Mouse (Mus musculus): ENCODE results near the gene Agap1. TPM values are rescaled to one million over a fixed set of nuclear protein-coding genes. Genes with fewer than 3 reads are reported as not detected.
A peak's percentile ranks its signal among the peaks of the same experiment; 100 is the strongest.

Gene Agap1
- polyA plus RNA-seq, 1 experiment from 2014 or later = 28.6 TPM

DNA sequence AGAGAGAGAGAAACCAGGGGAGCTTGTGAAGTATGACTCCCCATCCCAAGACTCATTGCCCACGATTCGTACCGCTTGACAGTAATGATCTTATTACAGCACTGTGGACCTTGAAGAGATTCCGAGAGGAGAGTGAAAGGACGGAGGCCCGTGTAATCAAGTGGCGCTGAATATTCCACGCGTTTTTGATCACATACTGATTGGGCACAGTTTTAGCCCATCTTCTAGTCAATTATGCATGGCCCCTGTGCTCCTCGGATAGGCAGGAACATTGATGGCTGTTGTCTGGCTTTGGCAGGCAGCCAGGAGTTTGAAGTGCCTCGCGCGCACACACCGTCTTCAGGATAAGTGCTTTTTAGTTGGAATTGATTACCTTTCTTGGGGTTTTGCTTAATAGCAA lies 344.1 kb downstream of the Agap1 start:
- H3K4me3 ChIP-seq (ENCODE audit: low read depth, low read length) = no peak overlapping the region
- H3K27me3 ChIP-seq (replicated peaks; ENCODE audit: control insufficient read depth, insufficient read depth, low read length) = no peaks in the 10 kb centered on the region
- H3K4me2 ChIP-seq (ENCODE audit: low read length) = no peak overlapping the region
- no peaks in the 10 kb centered on the region; the same call in 1 of the 2 replicates for H3K36me3 ChIP-seq (ENCODE audit: control insufficient read depth, insufficient read depth, low read length)
- WGBS = 17% methylated on average over 14 of the region's 14 CpGs
- DNase-seq (ENCODE audit: low spot score) (peak; percentile 79), ATAC-seq (peak; percentile 67; the same call in 1 of the 2 replicates)
- H3K4me1 ChIP-seq (ENCODE audit: control insufficient read depth, insufficient read depth, low read length) = peaks cover 6% of the 10 kb centered on the region; the same call in 1 of the 2 replicates
- no peak overlapping the region for H3K27ac ChIP-seq (ENCODE audit: low read depth, low read length)
- no peak overlapping the region; the same call in 1 of the 2 replicates for H3K9ac ChIP-seq (ENCODE audit: low read length)
- H3K9me3 ChIP-seq (replicated peaks; ENCODE audit: control insufficient read depth, low read length) = no peaks in the 10 kb centered on the region

DNA sequence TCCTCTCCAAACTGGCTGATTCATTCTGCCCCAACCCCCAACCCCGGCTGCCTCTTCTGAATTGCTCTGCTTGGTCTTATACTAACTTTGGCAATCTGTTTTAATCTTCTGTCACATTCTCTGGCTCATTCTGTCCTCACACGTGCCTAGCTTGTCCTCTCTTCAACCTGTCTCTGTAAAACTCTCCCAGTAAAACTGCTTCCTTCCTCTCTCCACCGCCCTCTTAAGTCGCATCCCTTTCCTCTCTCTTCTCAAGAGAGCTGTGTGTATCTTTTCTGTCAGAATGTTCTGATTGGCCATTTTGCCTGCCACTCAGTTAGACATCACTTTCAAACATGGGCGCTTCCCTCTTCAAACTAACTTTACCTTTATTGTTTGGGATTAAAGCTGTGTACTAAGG lies 346.9 kb downstream of the Agap1 start:
- 84% methylated on average over 5 of the region's 5 CpGs for WGBS
- H3K4me2 ChIP-seq (ENCODE audit: low read length) = no peak overlapping the region
- H3K4me3 ChIP-seq (ENCODE audit: low read depth, low read length) = no peak overlapping the region
- DNase-seq (ENCODE audit: low spot score) = no peak
- H3K4me1 ChIP-seq (ENCODE audit: control insufficient read depth, insufficient read depth, low read length) = peaks cover 6% of the 10 kb centered on the region; the same call in 1 of the 2 replicates
- H3K9ac ChIP-seq (ENCODE audit: low read length) = no peak overlapping the region
- ATAC-seq = no peak
- no peaks in the 10 kb centered on the region for H3K27me3 ChIP-seq (replicated peaks; ENCODE audit: control insufficient read depth, insufficient read depth, low read length)
- H3K9me3 ChIP-seq (replicated peaks; ENCODE audit: control insufficient read depth, low read length) = no peaks in the 10 kb centered on the region
- H3K27ac ChIP-seq (ENCODE audit: low read depth, low read length) = no peak overlapping the region
- H3K36me3 ChIP-seq (ENCODE audit: control insufficient read depth, insufficient read depth, low read length) = no peaks in the 10 kb centered on the region

- no peaks in the 10 kb centered on the region for H3K27me3 ChIP-seq (replicated peaks; ENCODE audit: control insufficient read depth, insufficient read depth, low read length)
- H3K27ac ChIP-seq (ENCODE audit: low read depth, low read length) = no peak overlapping the region
- H3K4me1 ChIP-seq (ENCODE audit: control insufficient read depth, insufficient read depth, low read length) = no peaks in the 10 kb centered on the region
- 91% methylated on average over 7 of the region's 7 CpGs for WGBS
- no peak overlapping the region for H3K9ac ChIP-seq (ENCODE audit: low read length)
- no peaks in the 10 kb centered on the region for H3K9me3 ChIP-seq (replicated peaks; ENCODE audit: control insufficient read depth, low read length)
- ATAC-seq = no peak
- no peak overlapping the region for H3K4me3 ChIP-seq (ENCODE audit: low read depth, low read length)
- no peak for DNase-seq (ENCODE audit: low spot score)
- no peak overlapping the region for H3K4me2 ChIP-seq (ENCODE audit: low read length)
- H3K36me3 ChIP-seq (ENCODE audit: control insufficient read depth, insufficient read depth, low read length) = 0 out of 2 replicates have a peak, but pooled peaks cover 4% of the 10 kb centered on the region
Measured at GRCm38 (mm10) chr1:89804981-89805380, 350.4 kb downstream of the Agap1 start.

GRCm38 (mm10) chr1:89812816-89813215 lies 358.2 kb downstream of the Agap1 start:
- no peaks in the 10 kb centered on the region for H3K36me3 ChIP-seq (ENCODE audit: control insufficient read depth, insufficient read depth, low read length)
- H3K9ac ChIP-seq (ENCODE audit: low read length) = no peak overlapping the region
- WGBS = 93% methylated on average over 8 of the region's 8 CpGs
- H3K4me1 ChIP-seq (ENCODE audit: control insufficient read depth, insufficient read depth, low read length) = no peaks in the 10 kb centered on the region
- no peak overlapping the region for H3K4me3 ChIP-seq (ENCODE audit: low read depth, low read length)
- no peaks in the 10 kb centered on the region for H3K9me3 ChIP-seq (replicated peaks; ENCODE audit: control insufficient read depth, low read length)
- no peaks in the 10 kb centered on the region for H3K27me3 ChIP-seq (replicated peaks; ENCODE audit: control insufficient read depth, insufficient read depth, low read length)
- DNase-seq (ENCODE audit: low spot score) (no peak), ATAC-seq (no peak)
- H3K27ac ChIP-seq (ENCODE audit: low read depth, low read length) = no peak overlapping the region
- H3K4me2 ChIP-seq (ENCODE audit: low read length) = no peak overlapping the region

- Histone ChIP-seq H3K9ac (ENCODE audit: low read length) (no peak overlapping the region), H3K9me3 (replicated peaks; ENCODE audit: control insufficient read depth, low read length) (no peaks in the 10 kb centered on the region), H3K36me3 (ENCODE audit: control insufficient read depth, insufficient read depth, low read length) (no peaks in the 10 kb centered on the region), H3K27me3 (replicated peaks; ENCODE audit: control insufficient read depth, insufficient read depth, low read length) (no peaks in the 10 kb centered on the region), H3K4me3 (ENCODE audit: low read depth, low read length) (no peak overlapping the region), H3K4me2 (ENCODE audit: low read length) (no peak overlapping the region), H3K4me1 (ENCODE audit: control insufficient read depth, insufficient read depth, low read length) (no peaks in the 10 kb centered on the region), H3K27ac (ENCODE audit: low read depth, low read length) (no peak overlapping the region)
- ATAC-seq = no peak
- peak; percentile 35 for DNase-seq (ENCODE audit: low spot score)
- WGBS = 49% methylated on average over 14 of the region's 14 CpGs
Measured at GRCm38 (mm10) chr1:89816487-89817206, 362.0 kb downstream of the Agap1 start.

DNA sequence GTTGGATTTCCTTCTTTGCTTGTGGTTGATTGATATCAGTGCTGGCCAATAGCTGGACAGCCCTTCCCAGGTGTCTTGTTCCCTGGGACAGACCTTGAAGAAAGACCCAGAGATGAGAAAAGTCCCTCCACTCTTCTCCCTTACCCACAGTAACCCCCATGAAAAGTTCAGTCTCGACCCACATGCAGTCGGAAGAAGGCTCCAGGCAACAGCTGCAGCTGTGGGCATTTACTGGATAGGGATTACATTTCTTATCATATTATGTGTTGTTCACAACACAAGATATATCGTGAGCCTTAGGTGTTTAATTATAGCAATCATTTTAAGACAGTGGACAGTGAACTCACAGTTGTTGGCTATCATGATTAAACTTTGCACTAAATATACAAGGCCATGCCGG lies 367.2 kb downstream of the Agap1 start:
- ATAC-seq = no peak
- Histone ChIP-seq H3K9me3 (replicated peaks; ENCODE audit: control insufficient read depth, low read length) (no peaks in the 10 kb centered on the region), H3K9ac (ENCODE audit: low read length) (no peak overlapping the region), H3K27me3 (replicated peaks; ENCODE audit: control insufficient read depth, insufficient read depth, low read length) (0 out of 2 replicates have a peak, but pooled peaks cover 3% of the 10 kb centered on the region), H3K4me1 (ENCODE audit: control insufficient read depth, insufficient read depth, low read length) (0 out of 2 replicates have a peak, but pooled peaks cover 2% of the 10 kb centered on the region), H3K4me3 (ENCODE audit: low read depth, low read length) (no peak overlapping the region), H3K36me3 (ENCODE audit: control insufficient read depth, insufficient read depth, low read length) (no peaks in the 10 kb centered on the region), H3K27ac (ENCODE audit: low read depth, low read length) (no peak overlapping the region), H3K4me2 (ENCODE audit: low read length) (no peak overlapping the region)
- 87% methylated on average over 4 of the region's 4 CpGs for WGBS
- DNase-seq (ENCODE audit: low spot score) = no peak

- H3K9me3 ChIP-seq (replicated peaks; ENCODE audit: control insufficient read depth, low read length) = no peaks in the 10 kb centered on the region
Measured at GRCm38 (mm10) chr1:89822431-89822830, 367.8 kb downstream of the Agap1 start.

DNA sequence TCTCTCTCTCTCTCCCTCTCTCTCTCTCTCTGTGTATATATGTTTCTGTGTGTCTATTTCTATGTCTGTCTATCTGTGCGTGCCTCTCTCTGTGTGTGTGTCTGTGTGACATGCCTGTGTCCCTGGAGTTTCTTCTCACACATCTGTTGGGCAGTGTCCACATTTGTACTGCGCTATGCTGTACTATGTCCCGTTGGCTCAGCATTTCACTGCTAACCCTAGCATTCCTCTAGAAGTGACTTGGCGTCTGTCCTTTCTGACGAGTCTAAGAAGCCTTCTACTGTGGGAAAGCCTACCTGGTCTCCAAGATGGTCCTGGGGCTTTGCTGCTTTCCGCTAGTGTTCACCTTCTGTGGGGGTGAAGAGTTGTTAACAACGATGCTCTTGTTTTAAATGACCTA lies 368.4 kb downstream of the Agap1 start:
- H3K4me3 ChIP-seq (ENCODE audit: low read depth, low read length) = no peak overlapping the region
- H3K9me3 ChIP-seq (replicated peaks; ENCODE audit: control insufficient read depth, low read length) = no peaks in the 10 kb centered on the region
- no peaks in the 10 kb centered on the region for H3K36me3 ChIP-seq (ENCODE audit: control insufficient read depth, insufficient read depth, low read length)
- 87% methylated on average over 7 of the region's 7 CpGs for WGBS
- no peak for DNase-seq (ENCODE audit: low spot score)
- H3K27ac ChIP-seq (ENCODE audit: low read depth, low read length) = no peak overlapping the region
- no peak overlapping the region for H3K9ac ChIP-seq (ENCODE audit: low read length)
- H3K27me3 ChIP-seq (replicated peaks; ENCODE audit: control insufficient read depth, insufficient read depth, low read length) = 0 out of 2 replicates have a peak, but pooled peaks cover 3% of the 10 kb centered on the region
- H3K4me1 ChIP-seq (ENCODE audit: control insufficient read depth, insufficient read depth, low read length) = 0 out of 2 replicates have a peak, but pooled peaks cover 2% of the 10 kb centered on the region
- ATAC-seq = no peak
- no peak overlapping the region for H3K4me2 ChIP-seq (ENCODE audit: low read length)

More at GRCm38 (mm10) chr1:89822431-89822830, 367.8 kb downstream of the Agap1 start:
- DNase-seq (ENCODE audit: low spot score) (no peak), ATAC-seq (no peak)
- 0 out of 2 replicates have a peak, but pooled peaks cover 2% of the 10 kb centered on the region for H3K4me1 ChIP-seq (ENCODE audit: control insufficient read depth, insufficient read depth, low read length)
- H3K36me3 ChIP-seq (ENCODE audit: control insufficient read depth, insufficient read depth, low read length) = no peaks in the 10 kb centered on the region
- no peak overlapping the region for H3K27ac ChIP-seq (ENCODE audit: low read depth, low read length)
- no peak overlapping the region for H3K4me2 ChIP-seq (ENCODE audit: low read length)
- H3K27me3 ChIP-seq (replicated peaks; ENCODE audit: control insufficient read depth, insufficient read depth, low read length) = 0 out of 2 replicates have a peak, but pooled peaks cover 3% of the 10 kb centered on the region
- no peak overlapping the region for H3K4me3 ChIP-seq (ENCODE audit: low read depth, low read length)
- H3K9ac ChIP-seq (ENCODE audit: low read length) = no peak overlapping the region
- 89% methylated on average over 3 of the region's 3 CpGs for WGBS

DNA sequence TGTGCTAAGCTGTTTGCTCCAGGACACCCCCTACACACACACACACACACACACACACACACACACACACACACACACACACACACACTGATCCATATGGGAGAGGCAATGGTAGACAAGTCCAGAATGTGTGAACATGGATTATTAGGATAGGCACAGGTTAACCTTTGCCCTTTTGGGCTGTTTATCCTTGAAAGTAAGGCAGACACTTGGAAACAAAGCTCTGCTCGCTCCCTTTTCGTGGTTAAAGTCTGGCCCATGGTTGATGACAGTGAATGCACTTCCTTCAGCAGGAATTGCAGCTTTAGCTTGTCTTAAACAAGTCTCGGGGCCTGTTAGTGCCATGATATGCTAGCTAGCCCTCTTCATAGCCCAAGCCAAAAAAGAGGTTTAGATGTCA lies 372.4 kb downstream of the Agap1 start:
- 62% methylated on average over 3 of the region's 3 CpGs for WGBS
- DNase-seq (ENCODE audit: low spot score) (no peak), ATAC-seq (no peak)
- H3K9ac ChIP-seq (ENCODE audit: low read length) = no peak overlapping the region
- no peaks in the 10 kb centered on the region for H3K9me3 ChIP-seq (replicated peaks; ENCODE audit: control insufficient read depth, low read length)
- H3K4me1 ChIP-seq (ENCODE audit: control insufficient read depth, insufficient read depth, low read length) = 0 out of 2 replicates have a peak, but pooled peaks cover 2% of the 10 kb centered on the region
- H3K4me3 ChIP-seq (ENCODE audit: low read depth, low read length) = no peak overlapping the region
- H3K4me2 ChIP-seq (ENCODE audit: low read length) = no peak overlapping the region
- 0 out of 2 replicates have a peak, but pooled peaks cover 3% of the 10 kb centered on the region for H3K27me3 ChIP-seq (replicated peaks; ENCODE audit: control insufficient read depth, insufficient read depth, low read length)
- no peak overlapping the region for H3K27ac ChIP-seq (ENCODE audit: low read depth, low read length)
- H3K36me3 ChIP-seq (ENCODE audit: control insufficient read depth, insufficient read depth, low read length) = 0 out of 2 replicates have a peak, but pooled peaks cover 3% of the 10 kb centered on the region

All from forebrain, embryonic 14.5 days (tissue).